Mouse (Mus musculus) stomach, postnatal 0 days (tissue): Measurements from ENCODE around the gene Usp31. TPM values are rescaled to one million over a fixed set of nuclear protein-coding genes. Genes with fewer than 3 reads are reported as not detected.

Experiments used
- ATAC-seq: fragments of 200-750 bp; cut with Nextera tagmentation; 2 replicates; pipeline ENCODE4 v1.8.0; 2017; ENCODE audit not compliant: low FRiP score, low TSS enrichment
- DNase-seq: peaks from one replicate; pipeline ENCODE4 v3.0.0-alpha.2; 2016; ENCODE audit warnings: low spot score
- H3K27ac ChIP-seq: fragments of 300-500 bp; sonication (generic); replicated peaks from 2 replicates; pipeline ENCODE4 v1.5.1; 2014; ENCODE audit warnings: mild to moderate bottlenecking, control low read depth
- H3K27me3 ChIP-seq: fragments of 300-500 bp; sonication (generic); 2 replicates; pipeline ENCODE4 v1.6.1; 2014; ENCODE audit warnings: low read length; ENCODE audit not compliant: control insufficient read depth, insufficient read depth
- H3K36me3 ChIP-seq: fragments of 300-500 bp; sonication (generic); 2 replicates; pipeline ENCODE4 v1.6.1; 2014; ENCODE audit warnings: low read length, mixed read lengths; ENCODE audit not compliant: control insufficient read depth, insufficient read depth
- H3K4me1 ChIP-seq: fragments of 300-500 bp; sonication (generic); replicated peaks from 2 replicates; pipeline ENCODE4 v1.6.1; 2014; ENCODE audit warnings: antibody characterized with exemption; ENCODE audit not compliant: control insufficient read depth, insufficient read depth
- H3K4me2 ChIP-seq: fragments of 300-500 bp; sonication (generic); replicated peaks from 2 replicates; pipeline ENCODE4 v1.6.1; 2014; ENCODE audit warnings: low read depth, mild to moderate bottlenecking, control low read depth, moderate library complexity
- H3K4me3 ChIP-seq: fragments of 300-500 bp; sonication (generic); 2 replicates; pipeline ENCODE4 v1.5.1; 2014; ENCODE audit warnings: low read depth, low read length, control low read depth
- H3K9ac ChIP-seq: fragments of 300-500 bp; sonication (generic); 2 replicates; pipeline ENCODE4 v1.6.1; 2014; ENCODE audit warnings: mild to moderate bottlenecking, low read length, control low read depth, mixed read lengths
- H3K9me3 ChIP-seq: fragments of 300-500 bp; sonication (generic); 2 replicates; pipeline ENCODE4 v1.6.1; 2016; ENCODE audit warnings: low read length; ENCODE audit not compliant: control insufficient read depth
- CTCF ChIP-seq: IDR thresholded peaks from 2 replicates; pipeline ENCODE4 v1.5.1; 2016; ENCODE audit warnings: antibody characterized with exemption, low read depth, mild to moderate bottlenecking, moderate library complexity
- EP300 ChIP-seq: optimal IDR thresholded peaks from 2 replicates; pipeline ENCODE3; 2016; ENCODE audit warnings: antibody characterized with exemption
- WGBS: fragments of 180-500 bp; shearing (Covaris S2); extraction: QIAGEN DNeasy Blood & Tissue Kit; methylation state at CpG from one replicate; pipeline ENCODE4 v1.1.7; 2014; 5-methylcytosine and 5-hydroxymethylcytosine counted together
- polyA plus RNA-seq: library from polyadenylated mRNA; unstranded; fragments of >200 nt; fragmentation: Nextera tagmentation; extraction: Ambion mirVana; gene quantifications from 2 replicates; pipeline ENCODE4 v1.2.1, GENCODE M21; 2015

Gene Usp31
- polyA plus RNA-seq, 1 experiment from 2014 or later, result 0.70 TPM

GRCm38 (mm10) chr7:121622433-121622832 is 84.6 kb downstream of the Usp31 start:
- WGBS, result 38% methylated on average over 6 of the region's 6 CpGs
- no peaks in the 10 kb centered on the region for H3K4me1 ChIP-seq
- H3K36me3 ChIP-seq, result no peaks in the 10 kb centered on the region
- no peak for ATAC-seq
- no peak overlapping the region for H3K9ac ChIP-seq
- no peaks in the 10 kb centered on the region for H3K9me3 ChIP-seq
- DNase-seq, result no peak
- H3K4me2 ChIP-seq, result no peak overlapping the region
- no peak overlapping the region for H3K4me3 ChIP-seq
- TF ChIP-seq CTCF (no peak), EP300 (no peak)
- H3K27me3 ChIP-seq, result no peaks in the 10 kb centered on the region
- H3K27ac ChIP-seq, result no peak overlapping the region

GRCm38 (mm10) chr7:121601697-121602096 is 105.4 kb downstream of the Usp31 start:
- H3K9ac ChIP-seq, result no peak overlapping the region
- H3K9me3 ChIP-seq, result no peaks in the 10 kb centered on the region
- TF ChIP-seq EP300 (no peak), CTCF (no peak)
- 25% methylated on average over 4 of the region's 4 CpGs for WGBS
- no peak for ATAC-seq
- no peak overlapping the region for H3K4me3 ChIP-seq
- H3K4me1 ChIP-seq, result no peaks in the 10 kb centered on the region
- no peak overlapping the region for H3K4me2 ChIP-seq
- peak; percentile 34 for DNase-seq
- H3K36me3 ChIP-seq, result no peaks in the 10 kb centered on the region
- H3K27ac ChIP-seq, result no peak overlapping the region
- no peaks in the 10 kb centered on the region for H3K27me3 ChIP-seq

GRCm38 (mm10) chr7:121596401-121596800 is 110.7 kb downstream of the Usp31 start:
- DNase-seq (peak; percentile 40), ATAC-seq (no peak)
- Histone ChIP-seq H3K4me2 (no peak overlapping the region), H3K4me3 (no peak overlapping the region), H3K9me3 (no peaks in the 10 kb centered on the region), H3K36me3 (no peaks in the 10 kb centered on the region), H3K27me3 (no peaks in the 10 kb centered on the region), H3K4me1 (no peaks in the 10 kb centered on the region), H3K9ac (no peak overlapping the region), H3K27ac (no peak overlapping the region)
- no peak for TF ChIP-seq EP300
- TF ChIP-seq CTCF, result no peak
- WGBS, result 55% methylated on average over 3 of the region's 3 CpGs

- DNase-seq (no peak), ATAC-seq (no peak)
- H3K9ac ChIP-seq, result no peak overlapping the region
- H3K27me3 ChIP-seq, result no peaks in the 10 kb centered on the region
- H3K4me1 ChIP-seq, result no peaks in the 10 kb centered on the region
- no peak overlapping the region for H3K4me2 ChIP-seq
- no peak overlapping the region for H3K27ac ChIP-seq
- no peaks in the 10 kb centered on the region for H3K9me3 ChIP-seq
- no peak overlapping the region for H3K4me3 ChIP-seq
- H3K36me3 ChIP-seq, result no peaks in the 10 kb centered on the region
- WGBS, result 71% methylated on average over 4 of the region's 4 CpGs
- TF ChIP-seq EP300 (no peak), CTCF (no peak)
These were observed 111.6 kb downstream of the Usp31 start for GRCm38 (mm10) chr7:121595496-121595895.

GRCm38 (mm10) chr7:121595085-121595484 is 112.0 kb downstream of the Usp31 start:
- TF ChIP-seq CTCF (no peak), EP300 (no peak)
- H3K36me3 ChIP-seq, result no peaks in the 10 kb centered on the region
- no peak overlapping the region for H3K4me3 ChIP-seq
- DNase-seq, result no peak
- no peak overlapping the region for H3K9ac ChIP-seq
- no peak overlapping the region for H3K27ac ChIP-seq
- no peaks in the 10 kb centered on the region for H3K27me3 ChIP-seq
- no peak overlapping the region for H3K4me2 ChIP-seq
- no peaks in the 10 kb centered on the region for H3K4me1 ChIP-seq
- no peak for ATAC-seq
- H3K9me3 ChIP-seq, result no peaks in the 10 kb centered on the region
- 80% methylated on average over 5 of the region's 5 CpGs for WGBS

GRCm38 (mm10) chr7:121594623-121595022 is 112.4 kb downstream of the Usp31 start:
- 89% methylated on average over 1 of the region's 1 CpGs for WGBS
- ATAC-seq (no peak), DNase-seq (no peak)
- no peak overlapping the region for H3K4me2 ChIP-seq
- no peak for TF ChIP-seq EP300
- no peaks in the 10 kb centered on the region for H3K4me1 ChIP-seq
- H3K9ac ChIP-seq, result no peak overlapping the region
- no peak overlapping the region for H3K4me3 ChIP-seq
- no peak overlapping the region for H3K27ac ChIP-seq
- H3K27me3 ChIP-seq, result no peaks in the 10 kb centered on the region
- no peaks in the 10 kb centered on the region for H3K36me3 ChIP-seq
- no peaks in the 10 kb centered on the region for H3K9me3 ChIP-seq

Other genes with a start within 250 kb of the Usp31 start
- 7.0 and 8.0 TPM in 2 replicates for gene Scnn1g, start 27.2 kb upstream of the Usp31 start, polyA plus RNA-seq
- gene Scnn1b, start 157.8 kb upstream of the Usp31 start, polyA plus RNA-seq, result 10.1 and 10.8 TPM in 2 replicates